Mouse (Mus musculus) erythroblast, embryonic 14.5 days (primary cell): ENCODE measurements around the gene Pigl.

Experiments
- GATA1 ChIP-seq: IDR thresholded peaks from 2 replicates; pipeline ENCODE4 v1.6.1; 2012; ENCODE audit warnings: low read length, inconsistent platforms, mixed read lengths
- TAL1 ChIP-seq: IDR thresholded peaks from 3 replicates; pipeline ENCODE4 v1.6.1; 2012; ENCODE audit warnings: low read length, inconsistent platforms, mixed read lengths

DNA sequence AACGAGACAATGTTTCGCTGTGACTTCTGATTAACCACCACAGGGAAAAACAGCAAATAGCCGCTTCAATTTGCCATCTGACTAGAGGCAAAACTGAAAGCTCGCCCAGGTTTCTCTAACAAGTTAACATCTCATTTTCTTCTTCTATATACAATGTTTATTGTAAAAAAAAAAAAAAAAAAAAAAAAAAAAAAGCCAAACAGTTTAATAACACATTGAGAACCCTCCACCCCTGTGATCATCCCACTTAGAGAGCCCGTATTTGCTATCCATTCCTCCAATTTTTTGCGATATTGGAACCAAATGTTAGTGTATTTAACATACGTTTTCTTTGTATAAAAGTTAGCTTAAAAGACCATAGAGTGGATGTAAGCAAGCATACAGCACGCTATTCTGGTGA lies 78.8 kb downstream of the Pigl start:
- TF ChIP-seq GATA1 (no peak), TAL1 (no peak)
